Mouse (Mus musculus): ENCODE results near the gene Fam114a2.
"Not testable (repeated sequence)": the region's sequence is repeated elsewhere in the genome, so short reads cannot be mapped to it uniquely, and the experiment has no call there.

Fam114a2 gene

GRCm38 (mm10) chr11:57518091-57518750 lies at the start of gene Fam114a2, which contains the start of gene Mfap3:
Gene Fam114a2 (minus strand): TSS chr11:57518617.
Gene Mfap3 (plus strand): TSS chr11:57518664.
- DNase-seq: peak; percentile 91

GRCm38 (mm10) chr11:57566091-57567035 lies 47.9 kb upstream of the Fam114a2 start:
- DNase-seq: no peak

- DNase-seq: no peak
Measured at GRCm38 (mm10) chr11:57564564-57564963, 46.1 kb upstream of the Fam114a2 start.

GRCm38 (mm10) chr11:57557936-57558335 lies 39.5 kb upstream of the Fam114a2 start:
- DNase-seq: not testable (repeated sequence)

GRCm38 (mm10) chr11:57553015-57553780 lies 34.8 kb upstream of the Fam114a2 start:
- no peak for DNase-seq

- DNase-seq: no peak
Measured at GRCm38 (mm10) chr11:57551016-57551415, 32.6 kb upstream of the Fam114a2 start.

GRCm38 (mm10) chr11:57550230-57550629 lies 31.8 kb upstream of the Fam114a2 start:
- DNase-seq: no peak

GRCm38 (mm10) chr11:57548618-57549550 lies 30.5 kb upstream of the Fam114a2 start:
- DNase-seq: peak; percentile 77

GRCm38 (mm10) chr11:57540681-57541080 lies 22.3 kb upstream of the Fam114a2 start:
- no peak for DNase-seq

- DNase-seq: no peak
Measured at GRCm38 (mm10) chr11:57539841-57540418, 21.5 kb upstream of the Fam114a2 start.

- DNase-seq: no peak
Measured at GRCm38 (mm10) chr11:57535912-57536311, 17.5 kb upstream of the Fam114a2 start.

- no peak for DNase-seq
Measured at GRCm38 (mm10) chr11:57532306-57532705, 13.9 kb upstream of the Fam114a2 start.

- no peak for DNase-seq
Measured at GRCm38 (mm10) chr11:57531300-57531950, 13.0 kb upstream of the Fam114a2 start.

GRCm38 (mm10) chr11:57529111-57529510 lies 10.7 kb upstream of the Fam114a2 start:
- no peak for DNase-seq

- DNase-seq: no peak
Measured at GRCm38 (mm10) chr11:57527506-57527905, 9.1 kb upstream of the Fam114a2 start.

- no peak for DNase-seq
Measured at GRCm38 (mm10) chr11:57525900-57526299, 7.5 kb upstream of the Fam114a2 start.

GRCm38 (mm10) chr11:57524597-57524996 lies 6.2 kb upstream of the Fam114a2 start:
- peak; percentile 18 for DNase-seq

- DNase-seq: no peak
Measured at GRCm38 (mm10) chr11:57523418-57523817, 5.0 kb upstream of the Fam114a2 start.

GRCm38 (mm10) chr11:57522046-57522445 lies 3.6 kb upstream of the Fam114a2 start:
- no peak for DNase-seq

GRCm38 (mm10) chr11:57521206-57521605 lies 2.8 kb upstream of the Fam114a2 start:
- DNase-seq: no peak

- DNase-seq: no peak
Measured at GRCm38 (mm10) chr11:57519304-57519703, 887 bp upstream of the Fam114a2 start.

All from kidney, adult 9 months (tissue).